Mouse (Mus musculus) heart, adult 2 months (tissue): ENCODE results near the gene Coro2b. TPM values are rescaled to one million over a fixed set of nuclear protein-coding genes. Genes with fewer than 3 reads are reported as not detected.

Source experiments
- DNase-seq, 2 experiments: peaks; one replicate each; pipeline ENCODE4 v3.0.0; 2021
- H3K27ac ChIP-seq: fragments of 200-600 bp; 2 replicates; pipeline ENCODE4 v1.8.1; 2022
- H3K27me3 ChIP-seq: fragments of 200-500 bp; 2 replicates; pipeline ENCODE4 v1.6.1; 2012; ENCODE audit warnings: mild to moderate bottlenecking, low read length, inconsistent platforms, mixed read lengths; ENCODE audit not compliant: control insufficient read depth, insufficient read depth
- H3K36me3 ChIP-seq: fragments of 200-500 bp; 2 replicates; pipeline ENCODE4 v1.6.1; 2012; ENCODE audit warnings: low read length, inconsistent platforms; ENCODE audit not compliant: control insufficient read depth, insufficient read depth
- H3K4me1 ChIP-seq: fragments of 200-500 bp; 2 replicates; pipeline ENCODE4 v1.6.1; 2011; ENCODE audit warnings: low read length; ENCODE audit not compliant: control insufficient read depth, insufficient read depth
- H3K4me3 ChIP-seq: fragments of 200-600 bp; 2 replicates; pipeline ENCODE4 v1.8.1; 2022
- H3K79me2 ChIP-seq: fragments of 200-500 bp; replicated peaks from 2 replicates; pipeline ENCODE4 v1.6.1; 2012; ENCODE audit warnings: mild to moderate bottlenecking, inconsistent platforms, low read length, moderate library complexity, mixed read lengths; ENCODE audit not compliant: control insufficient read depth, insufficient read depth
- H3K9ac ChIP-seq: fragments of 200-500 bp; 2 replicates; pipeline ENCODE4 v1.6.1; 2012; ENCODE audit warnings: low read depth, mild to moderate bottlenecking, control low read depth, inconsistent platforms, low read length, mixed read lengths
- CTCF ChIP-seq: fragments of 200-600 bp; IDR thresholded peaks from 2 replicates; pipeline ENCODE4 v1.8.1; 2022; ENCODE audit warnings: antibody characterized with exemption, mild to moderate bottlenecking, moderate library complexity
- EP300 ChIP-seq: fragments of 200-500 bp; IDR thresholded peaks from 2 replicates; pipeline ENCODE4 v1.6.1; 2011; ENCODE audit warnings: low read depth, low read length, control low read depth; ENCODE audit not compliant: insufficient read depth
- POLR2A ChIP-seq: fragments of 200-500 bp; IDR thresholded peaks from 2 replicates; pipeline ENCODE4 v1.6.1; 2011; ENCODE audit warnings: mild to moderate bottlenecking, low read depth, low read length, control low read depth; ENCODE audit not compliant: insufficient read depth
- WGBS: fragments of 180-500 bp; shearing (Covaris S2); methylation state at CpG from one replicate; pipeline ENCODE4 v1.1.7; 2018; 5-methylcytosine and 5-hydroxymethylcytosine counted together
- intact Hi-C: fragments of 180-260 bp; cut with DNase I; formaldehyde crosslinking; loops from one replicate; pipeline ENCODE4 v1.15.1; 2025
- polyA plus RNA-seq: library from polyadenylated mRNA; depleted of rRNA; stranded (reverse); fragments of >200 nt; gene quantifications from 2 replicates; pipeline ENCODE4 v1.2.3, GENCODE M21; 2012
- total RNA-seq, 2 experiments: library from RNA; stranded (reverse); gene quantifications; 2 replicates each; pipeline ENCODE4 v1.2.3; 2021

Coro2b gene
- total and polyA plus RNA-seq, 3 experiments = 10.1 to 17.2 (median 11.6) TPM

DNA sequence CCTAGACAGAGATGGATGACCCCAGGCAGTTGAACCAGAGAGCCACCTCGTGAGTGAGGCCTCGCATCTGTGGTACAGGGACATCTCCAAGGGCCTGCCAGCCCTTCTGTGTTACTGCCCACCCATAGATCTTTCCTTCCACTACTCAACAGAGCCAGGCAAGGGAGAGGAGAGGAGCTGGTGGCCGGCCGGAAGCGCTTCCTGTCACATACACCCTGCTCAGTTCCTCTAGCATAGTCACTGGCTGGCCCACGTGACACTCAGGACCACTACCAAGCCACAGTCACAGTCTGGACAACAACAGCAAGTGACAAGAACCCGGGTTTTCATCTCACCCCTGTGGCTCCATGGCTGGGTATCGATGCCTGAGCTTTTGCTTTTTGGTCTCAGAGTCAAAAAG, 70.8 kb downstream of the Coro2b start:
- Histone ChIP-seq H3K4me1 (peaks cover 3% of the 10 kb centered on the region; the same call in 1 of the 2 replicates), H3K36me3 (no peaks in the 10 kb centered on the region), H3K27me3 (no peaks in the 10 kb centered on the region), H3K9ac (no peak overlapping the region), H3K4me3 (no peak overlapping the region), H3K27ac (peak overlapping the region; percentile 2), H3K79me2 (no peaks in the 10 kb centered on the region)
- 58% methylated on average over 8 of the region's 8 CpGs for WGBS
- peak in 1 of 2 experiments; percentile 21 for DNase-seq
- intact Hi-C loops = no loop called here
- TF ChIP-seq EP300 = no peak
- no peak for TF ChIP-seq POLR2A
- TF ChIP-seq CTCF = no peak

DNA sequence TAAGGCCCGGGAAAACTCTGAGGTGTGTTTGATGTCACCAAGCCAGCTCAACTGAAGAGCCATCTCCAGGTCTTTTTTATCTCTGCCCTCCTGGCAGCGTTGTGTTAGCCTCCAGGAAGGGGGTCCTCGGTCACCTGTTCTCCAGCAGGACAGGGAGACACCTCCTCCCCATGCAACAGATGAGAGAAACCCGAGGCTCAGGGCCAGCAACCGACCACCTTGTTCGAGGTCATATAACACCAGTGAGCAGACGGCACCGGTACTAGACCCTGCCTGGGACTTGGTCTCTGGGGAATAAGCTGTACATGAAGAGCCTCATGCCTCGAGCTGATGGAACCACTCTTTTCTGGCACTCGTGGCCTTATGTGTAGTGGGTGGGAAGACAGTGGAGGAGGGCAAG, 72.1 kb downstream of the Coro2b start:
- H3K36me3 ChIP-seq = no peaks in the 10 kb centered on the region
- no peaks in the 10 kb centered on the region for H3K79me2 ChIP-seq
- H3K9ac ChIP-seq = no peak overlapping the region
- H3K27ac ChIP-seq = no peak overlapping the region
- no peak for DNase-seq
- no peak for TF ChIP-seq EP300
- no peak for TF ChIP-seq CTCF
- no peak for TF ChIP-seq POLR2A
- 84% methylated on average over 10 of the region's 10 CpGs for WGBS
- intact Hi-C loops = no loop called here
- no peak overlapping the region for H3K4me3 ChIP-seq
- no peaks in the 10 kb centered on the region for H3K27me3 ChIP-seq
- H3K4me1 ChIP-seq = peaks cover 3% of the 10 kb centered on the region; the same call in 1 of the 2 replicates

DNA sequence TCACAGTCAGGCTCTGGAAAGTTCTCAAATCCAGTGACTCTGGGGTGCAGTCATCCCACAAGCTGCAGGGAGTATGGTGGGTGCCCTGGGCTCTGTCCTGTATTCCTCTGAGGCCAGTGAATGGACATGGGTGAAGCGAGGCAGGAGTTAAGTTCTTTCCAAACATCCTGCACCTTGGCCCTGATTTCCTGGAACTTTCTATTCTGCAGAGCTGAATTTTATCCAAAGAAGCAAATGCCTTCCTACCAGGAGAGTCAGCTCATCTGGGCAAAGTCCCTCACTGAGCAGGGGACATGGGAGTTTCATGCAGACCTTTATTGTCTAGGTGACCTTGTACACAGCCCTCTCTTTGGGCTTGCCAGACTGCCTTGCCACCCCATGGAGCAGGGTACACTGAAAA, 75.1 kb downstream of the Coro2b start:
- DNase-seq = no peak
- Histone ChIP-seq H3K27ac (no peak overlapping the region), H3K36me3 (no peaks in the 10 kb centered on the region), H3K4me1 (peaks cover 3% of the 10 kb centered on the region; the same call in 1 of the 2 replicates), H3K9ac (no peak overlapping the region), H3K79me2 (no peaks in the 10 kb centered on the region), H3K4me3 (no peak overlapping the region), H3K27me3 (no peaks in the 10 kb centered on the region)
- TF ChIP-seq POLR2A (no peak), CTCF (no peak), EP300 (no peak)
- WGBS = 82% methylated on average over 1 of the region's 1 CpGs
- intact Hi-C loops = loop anchor here (2.0 kb wide), 1 partner anchor 167 kb away; no protein-coding TSS in a partner anchor

- Histone ChIP-seq H3K27ac (no peak overlapping the region), H3K79me2 (no peaks in the 10 kb centered on the region), H3K4me3 (no peak overlapping the region), H3K9ac (no peak overlapping the region), H3K36me3 (no peaks in the 10 kb centered on the region), H3K4me1 (peaks cover 2% of the 10 kb centered on the region), H3K27me3 (no peaks in the 10 kb centered on the region)
- intact Hi-C loops = no loop called here
- DNase-seq = no peak
- 73% methylated on average over 8 of the region's 8 CpGs for WGBS
- TF ChIP-seq POLR2A = no peak
- no peak for TF ChIP-seq CTCF
- no peak for TF ChIP-seq EP300
These were observed 75.7 kb downstream of the Coro2b start for GRCm38 (mm10) chr9:62461095-62461494.

- WGBS = 85% methylated on average over 7 of the region's 7 CpGs
These were observed 76.8 kb downstream of the Coro2b start for GRCm38 (mm10) chr9:62460086-62460485.

DNA sequence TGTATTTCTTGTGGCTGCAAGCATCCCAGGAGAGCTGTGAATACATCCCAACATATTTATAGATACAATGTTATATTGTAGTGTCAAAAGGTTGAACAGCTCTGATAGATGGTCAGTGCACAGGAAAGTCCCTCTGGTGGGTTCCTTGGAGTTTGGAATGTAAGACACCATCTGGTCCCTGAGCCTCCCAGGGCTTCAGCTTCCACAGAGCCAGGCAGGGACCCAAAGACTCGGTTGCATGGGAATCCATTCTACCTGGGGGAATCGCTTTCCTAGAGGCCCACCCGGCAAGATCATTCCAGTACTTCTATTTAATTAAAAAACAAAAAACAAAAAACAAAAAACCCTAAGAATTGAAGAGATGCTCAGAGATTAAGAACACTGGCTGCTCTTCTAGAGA, 78.4 kb downstream of the Coro2b start:
- peaks cover 7% of the 10 kb centered on the region; the same call in 1 of the 2 replicates for H3K36me3 ChIP-seq
- no peak overlapping the region for H3K4me3 ChIP-seq
- no peak overlapping the region for H3K9ac ChIP-seq
- peaks cover 8% of the 10 kb centered on the region for H3K4me1 ChIP-seq
- 99% methylated on average over 3 of the region's 3 CpGs for WGBS
- H3K79me2 ChIP-seq = no peaks in the 10 kb centered on the region
- H3K27ac ChIP-seq = no peak overlapping the region
- TF ChIP-seq CTCF = no peak
- TF ChIP-seq EP300 = no peak
- TF ChIP-seq POLR2A = no peak
- no peak for DNase-seq
- H3K27me3 ChIP-seq = no peaks in the 10 kb centered on the region
- intact Hi-C loops = no loop called here

More at GRCm38 (mm10) chr9:62460086-62460485, 76.8 kb downstream of the Coro2b start:
- intact Hi-C loops = no loop called here
- Histone ChIP-seq H3K79me2 (no peaks in the 10 kb centered on the region), H3K4me1 (peaks cover 8% of the 10 kb centered on the region), H3K27me3 (no peaks in the 10 kb centered on the region), H3K36me3 (peaks cover 6% of the 10 kb centered on the region; the same call in 1 of the 2 replicates), H3K4me3 (no peak overlapping the region), H3K27ac (no peak overlapping the region), H3K9ac (no peak overlapping the region)
- no peak for DNase-seq
- TF ChIP-seq CTCF (no peak), POLR2A (no peak), EP300 (no peak)
